ENCODE assay signal across 8 mouse cellular contexts in the genomic region with DNA sequence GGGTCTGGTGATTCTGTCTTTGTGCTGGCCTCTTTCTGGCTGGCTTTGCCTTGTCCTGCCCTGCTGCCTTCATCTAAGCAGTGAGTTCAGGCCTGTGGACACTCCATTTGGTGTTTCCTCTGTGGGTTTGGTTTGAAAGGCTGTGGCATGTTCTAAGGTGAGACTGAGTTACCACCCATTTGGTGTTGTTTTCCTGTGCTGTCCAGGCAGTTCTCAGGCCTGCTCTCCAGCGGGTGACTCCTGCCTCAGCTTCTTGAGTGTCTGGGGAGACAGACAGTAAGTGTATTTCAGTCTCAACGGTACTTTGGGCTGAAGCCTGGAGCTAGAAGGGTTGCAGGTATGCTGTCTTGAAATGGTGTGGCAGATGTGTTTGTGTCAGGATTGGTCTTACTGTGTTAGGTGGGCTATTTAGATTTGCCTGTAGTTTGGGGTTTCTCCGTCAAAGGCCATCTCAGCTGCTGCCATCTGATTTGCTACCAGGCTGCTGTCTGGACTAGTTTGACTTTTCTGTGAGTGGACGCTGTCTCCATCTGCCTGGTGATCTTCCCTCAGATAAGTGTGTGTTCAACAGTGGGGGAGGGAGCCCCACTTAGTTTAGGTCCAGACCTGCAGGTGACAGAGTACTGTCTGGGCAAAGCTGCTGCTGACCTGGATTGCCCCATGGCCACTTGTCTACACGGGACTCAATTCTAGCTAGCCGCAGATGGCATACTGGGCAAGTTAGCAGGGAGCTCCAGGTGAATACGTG. TPM values are rescaled to one million over a fixed set of nuclear protein-coding genes. Genes with fewer than 3 reads are reported as not detected.
DNase-seq lines count a peak whose midpoint lies in the region; ATAC-seq and TF ChIP-seq lines count a peak whose summit lies in the region.

No protein-coding gene starts in this region.

- no peak for TF ChIP-seq POLR2A in cerebellum, adult 2 months (IDR thresholded peaks at IDR 0.05; ENCODE audit: borderline replicate concordance, insufficient read depth, low read length)

- peaks cover 30% of the 10 kb centered on the region for H3K36me3 ChIP-seq in neural tube, embryonic 11.5 days (ENCODE audit: control insufficient read depth, insufficient read depth, low read length)
- peaks cover 61% of the 10 kb centered on the region for H3K36me3 ChIP-seq in limb, embryonic 13.5 days
- peaks cover 25% of the 10 kb centered on the region for H3K36me3 ChIP-seq in stomach, embryonic 16.5 days (ENCODE audit: control insufficient read depth, insufficient read depth, low read length)

- peak overlapping the region; percentile 94 for H3K4me2 ChIP-seq in neural tube, embryonic 11.5 days (ENCODE audit: low read depth)
- peak overlapping the region; percentile 100 for H3K4me2 ChIP-seq in limb, embryonic 13.5 days (replicated peaks)
- peak overlapping the region; percentile 89 for H3K4me2 ChIP-seq in stomach, embryonic 16.5 days (ENCODE audit: low read depth, low read length)

- ATAC-seq in neural tube, embryonic 11.5 days (ENCODE audit: insufficient read depth, low FRiP score, low TSS enrichment): no peak
- no peak for ATAC-seq in limb, embryonic 13.5 days (ENCODE audit: low FRiP score, low read depth)
- no peak for ATAC-seq in stomach, embryonic 16.5 days (ENCODE audit: insufficient read depth, low FRiP score)

- no peak overlapping the region for H3K27ac ChIP-seq in cerebellum, adult 2 months (ENCODE audit: insufficient read depth, low read length)
- no peak overlapping the region for H3K27ac ChIP-seq in neural tube, embryonic 11.5 days (ENCODE audit: low read depth, low read length)
- H3K27ac ChIP-seq in limb, embryonic 13.5 days: peak overlapping the region; percentile 44; the same call in 1 of the 2 replicates
- H3K27ac ChIP-seq in stomach, embryonic 16.5 days (ENCODE audit: low read length): peak overlapping the region; percentile 100

- no peak for TF ChIP-seq CTCF in cerebellum, adult 2 months (IDR thresholded peaks at IDR 0.05; ENCODE audit: borderline replicate concordance, insufficient read depth, low read depth, low read length)

- no peaks in the 10 kb centered on the region for H3K9me3 ChIP-seq in neural tube, embryonic 11.5 days (ENCODE audit: control insufficient read depth, low read length)
- no peaks in the 10 kb centered on the region for H3K9me3 ChIP-seq in limb, embryonic 13.5 days
- H3K9me3 ChIP-seq in stomach, embryonic 16.5 days (replicated peaks; ENCODE audit: control insufficient read depth, low read length): no peaks in the 10 kb centered on the region

- 6% methylated on average over 7 of the region's 7 CpGs for WGBS in cerebellum, adult 2 months
- WGBS in neural tube, embryonic 11.5 days: 66% methylated on average over 7 of the region's 7 CpGs
- WGBS in limb, embryonic 13.5 days: 47% methylated on average over 7 of the region's 7 CpGs
- 21% methylated on average over 7 of the region's 7 CpGs for WGBS in stomach, embryonic 16.5 days

- H3K4me1 ChIP-seq in cerebellum, adult 2 months (ENCODE audit: control insufficient read depth, insufficient read depth, low read length): peaks cover 57% of the 10 kb centered on the region
- peaks cover 42% of the 10 kb centered on the region for H3K4me1 ChIP-seq in neural tube, embryonic 11.5 days (ENCODE audit: control insufficient read depth, insufficient read depth, low read length)
- H3K4me1 ChIP-seq in limb, embryonic 13.5 days: peaks cover 70% of the 10 kb centered on the region
- H3K4me1 ChIP-seq in stomach, embryonic 16.5 days (ENCODE audit: control insufficient read depth, insufficient read depth, low read length): peaks cover 47% of the 10 kb centered on the region

- DNase-seq in cerebellum, adult 2 months: no peak
- DNase-seq in cerebellum, adult 8-10 months: no peak
- no peak for DNase-seq in neural tube, embryonic 11.5 days (ENCODE audit: low spot score)
- DNase-seq in neural tube, embryonic 10.5 days (ENCODE audit: extremely low spot score, low spot score): no peak
- DNase-seq in gastrocnemius, postnatal 4 days (ENCODE audit: low spot score in 2 of 2): no peak
- no peak for DNase-seq in ovary, postnatal 10 days (ENCODE audit: low spot score)

- peak overlapping the region; percentile 30 for H3K4me3 ChIP-seq in cerebellum, adult 2 months (replicated peaks; ENCODE audit: insufficient read depth, low read depth, low read length)
- peak overlapping the region; percentile 99 for H3K4me3 ChIP-seq in neural tube, embryonic 11.5 days (ENCODE audit: low read depth, low read length)
- H3K4me3 ChIP-seq in limb, embryonic 13.5 days: peak overlapping the region; percentile 99
- peak overlapping the region; percentile 97 for H3K4me3 ChIP-seq in stomach, embryonic 16.5 days (replicated peaks; ENCODE audit: low read length)

- H3K27me3 ChIP-seq in cerebellum, adult 2 months (ENCODE audit: control insufficient read depth, insufficient read depth, low read length): no peaks in the 10 kb centered on the region
- no peaks in the 10 kb centered on the region for H3K27me3 ChIP-seq in neural tube, embryonic 11.5 days (ENCODE audit: control insufficient read depth, insufficient read depth, low read length)
- H3K27me3 ChIP-seq in limb, embryonic 13.5 days: no peaks in the 10 kb centered on the region
- H3K27me3 ChIP-seq in stomach, embryonic 16.5 days (ENCODE audit: control insufficient read depth, insufficient read depth, low read length): no peaks in the 10 kb centered on the region

- H3K9ac ChIP-seq in neural tube, embryonic 11.5 days (ENCODE audit: low read length): peak overlapping the region; percentile 99
- peak overlapping the region; percentile 97 for H3K9ac ChIP-seq in limb, embryonic 13.5 days
- peak overlapping the region; percentile 99 for H3K9ac ChIP-seq in stomach, embryonic 16.5 days (ENCODE audit: low read length)

RNA-seq across cellular contexts. Expression of a gene that starts 2.7 kb away (rescaled TPM):
- 64.2 and 68.6 TPM in 2 replicates for polyA plus RNA-seq in cerebellum, adult 2 months (2012; rRNA removed)
- polyA plus RNA-seq in neural tube, embryonic 11.5 days (2014; fragmentation: Nextera tagmentation; extraction: Ambion mirVana): 215 and 216 TPM in 2 replicates
- polyA plus RNA-seq in limb, embryonic 13.5 days (2015; fragmentation: Nextera tagmentation; extraction: Ambion mirVana): 347 and 366 TPM in 2 replicates
- 268 and 308 TPM in 2 replicates for polyA plus RNA-seq in stomach, embryonic 16.5 days (2015; fragmentation: Nextera tagmentation; extraction: Ambion mirVana)
- total RNA-seq in gastrocnemius, postnatal 4 days (2021): 100 to 1,000 TPM; 167 to 170 TPM

RNA-seq across cellular contexts. Expression of a gene that starts 17.4 kb away (rescaled TPM):
- 2.4 and 2.5 TPM in 2 replicates for polyA plus RNA-seq in cerebellum, adult 2 months (2012; rRNA removed)
- polyA plus RNA-seq in neural tube, embryonic 11.5 days (2014; fragmentation: Nextera tagmentation; extraction: Ambion mirVana): 12.5 and 13.7 TPM in 2 replicates
- polyA plus RNA-seq in limb, embryonic 13.5 days (2015; fragmentation: Nextera tagmentation; extraction: Ambion mirVana): 11.1 and 11.3 TPM in 2 replicates
- 4.1 and 7.2 TPM in 2 replicates for polyA plus RNA-seq in stomach, embryonic 16.5 days (2015; fragmentation: Nextera tagmentation; extraction: Ambion mirVana)
- under 1 TPM in 1 of 2 experiments, not detected in 1; 0.47 TPM for total RNA-seq in gastrocnemius, postnatal 4 days (2021)

RNA-seq across cellular contexts. Expression of a gene that starts 17.6 kb away (rescaled TPM):
- 46.0 and 49.3 TPM in 2 replicates for polyA plus RNA-seq in cerebellum, adult 2 months (2012; rRNA removed)
- 142 and 156 TPM in 2 replicates for polyA plus RNA-seq in neural tube, embryonic 11.5 days (2014; fragmentation: Nextera tagmentation; extraction: Ambion mirVana)
- polyA plus RNA-seq in limb, embryonic 13.5 days (2015; fragmentation: Nextera tagmentation; extraction: Ambion mirVana): 138 and 142 TPM in 2 replicates
- 28.7 and 29.1 TPM in 2 replicates for polyA plus RNA-seq in stomach, embryonic 16.5 days (2015; fragmentation: Nextera tagmentation; extraction: Ambion mirVana)
- 1 to 10 TPM; 1.2 to 1.3 TPM for total RNA-seq in gastrocnemius, postnatal 4 days (2021)

RNA-seq across cellular contexts. Expression of a gene that starts 29.2 kb away (rescaled TPM):
- 0.15 TPM in 1 of 2 replicates, not detected in the other for polyA plus RNA-seq in cerebellum, adult 2 months (2012; rRNA removed)
- polyA plus RNA-seq in neural tube, embryonic 11.5 days (2014; fragmentation: Nextera tagmentation; extraction: Ambion mirVana): 0.66 TPM in 1 of 2 replicates, not detected in the other
- polyA plus RNA-seq in limb, embryonic 13.5 days (2015; fragmentation: Nextera tagmentation; extraction: Ambion mirVana): 0.29 and 0.86 TPM in 2 replicates
- polyA plus RNA-seq in stomach, embryonic 16.5 days (2015; fragmentation: Nextera tagmentation; extraction: Ambion mirVana): 6.3 and 9.8 TPM in 2 replicates
- under 1 TPM in 1 of 2 experiments, not detected in 1; 0.29 TPM for total RNA-seq in gastrocnemius, postnatal 4 days (2021)

RNA-seq across cellular contexts. Expression of a gene that starts 33.8 kb away (rescaled TPM):
- 0.29 and 0.41 TPM in 2 replicates for polyA plus RNA-seq in cerebellum, adult 2 months (2012; rRNA removed)
- not detected in 2 replicates for polyA plus RNA-seq in neural tube, embryonic 11.5 days (2014; fragmentation: Nextera tagmentation; extraction: Ambion mirVana)
- not detected in 2 replicates for polyA plus RNA-seq in limb, embryonic 13.5 days (2015; fragmentation: Nextera tagmentation; extraction: Ambion mirVana)
- not detected in 2 replicates for polyA plus RNA-seq in stomach, embryonic 16.5 days (2015; fragmentation: Nextera tagmentation; extraction: Ambion mirVana)
- 100 to 1,000 TPM in 1 of 2 experiments, 10 to 100 TPM in 1; 85.8 to 154 TPM for total RNA-seq in gastrocnemius, postnatal 4 days (2021)

Comparison
In these comparisons a context has a peak if more than half of its experiments do, and no peak if none do; other contexts are left out.
1. H3K27ac ChIP-seq: peak in limb, embryonic 13.5 days (single experiment) and stomach, embryonic 16.5 days (single experiment); none in cerebellum, adult 2 months (single experiment) and neural tube, embryonic 11.5 days (single experiment).
2. H3K4me3 ChIP-seq: peak in every context shown above with its lines; median percentile 99 in neural tube, embryonic 11.5 days; 99 in limb, embryonic 13.5 days; 97 in stomach, embryonic 16.5 days; 30 in cerebellum, adult 2 months.
3. Peak in every context shown above with its lines, with median percentiles within 50 percentile points of each other: H3K4me2 ChIP-seq and H3K9ac ChIP-seq.